ENCODE assay signal across 23 mouse cellular contexts in genomic region chr5:107219883-107220282, GRCm38 (mm10).
DNase-seq lines count a peak whose midpoint lies in the region; ATAC-seq and TF ChIP-seq lines count a peak whose summit lies in the region.
"Had no signal": no experiment of that assay in that cellular context is flagged by ENCODE, and none has a peak within 500 bp of the region (broad histone marks: within the 10 kb centered on the region; RNA-seq: fewer than 3 reads in every experiment).

No protein-coding gene starts in this region.

- H3K27ac ChIP-seq in gastrocnemius, adult 2 months, result peak overlapping the region; percentile 12; the same call in 1 of the 2 replicates
- peak overlapping the region; percentile 79 for H3K27ac ChIP-seq in brown adipose tissue, adult 24 weeks (replicated peaks; ENCODE audit: low read depth, low read length)
- peak overlapping the region; percentile 26; the same call in 1 of the 2 replicates for H3K27ac ChIP-seq in limb, embryonic 10.5 days
- H3K27ac ChIP-seq in hindbrain, postnatal 0 days, result no peak overlapping the region
- H3K27ac ChIP-seq: heart, adult 2 months; hindbrain, embryonic 10.5 days; kidney, postnatal 0 days; layer of hippocampus, adult 2 months; left cerebral cortex, adult 2 months; midbrain, embryonic 10.5 days; neural tube, embryonic 12.5 days had no signal

- peak; percentile 71 for ATAC-seq in CD4-positive, CD25-positive, alpha-beta regulatory T cell, adult 4 months
- ATAC-seq in hindbrain, postnatal 0 days, result no peak
- ATAC-seq: forebrain, embryonic 16.5 days; intestine, postnatal 0 days; Patski had no signal

- intact Hi-C loops in gastrocnemius, adult 2 months (cut with DNase I), result no loop called here
- intact Hi-C loops in left cerebral cortex, postnatal 4 days (cut with DNase I), result no loop called here

- peaks cover 64% of the 10 kb centered on the region for H3K4me1 ChIP-seq in brown adipose tissue, adult 24 weeks (ENCODE audit: control insufficient read depth, insufficient read depth, insufficient read length, low read length)
- peaks cover 75% of the 10 kb centered on the region for H3K4me1 ChIP-seq in limb, embryonic 10.5 days
- peaks cover 10% of the 10 kb centered on the region for H3K4me1 ChIP-seq in hindbrain, postnatal 0 days (ENCODE audit: insufficient read depth, low read length)

- no peak for TF ChIP-seq CTCF in gastrocnemius, adult 2 months (IDR thresholded peaks at IDR 0.05)
- TF ChIP-seq CTCF in hindbrain, postnatal 0 days (IDR thresholded peaks at IDR 0.05; ENCODE audit: low read depth), result no peak

- WGBS in limb, embryonic 10.5 days, result 78% methylated on average over 6 of the region's 6 CpGs
- WGBS in hindbrain, postnatal 0 days, result 80% methylated on average over 6 of the region's 6 CpGs

- no peaks in the 10 kb centered on the region for H3K27me3 ChIP-seq in limb, embryonic 10.5 days (ENCODE audit: low read depth, poor library complexity, severe bottlenecking)
- no peaks in the 10 kb centered on the region for H3K27me3 ChIP-seq in hindbrain, postnatal 0 days (ENCODE audit: insufficient read depth, low read length)
- H3K27me3 ChIP-seq: neural tube, embryonic 12.5 days; Patski had no signal

- no peaks in the 10 kb centered on the region for H3K36me3 ChIP-seq in limb, embryonic 10.5 days
- no peaks in the 10 kb centered on the region for H3K36me3 ChIP-seq in hindbrain, postnatal 0 days (ENCODE audit: insufficient read depth, low read length)
- H3K36me3 ChIP-seq: hindbrain, embryonic 10.5 days; midbrain, embryonic 10.5 days; neural tube, embryonic 12.5 days had no signal

- DNase-seq in gastrocnemius, adult 2 months, result no peak
- DNase-seq in gastrocnemius, postnatal 25 days, result no peak
- no peak for DNase-seq in limb, embryonic 10.5 days (ENCODE audit: low spot score)
- DNase-seq in left cerebral cortex, postnatal 4 days, result no peak
- DNase-seq in hindbrain, postnatal 0 days (ENCODE audit: low spot score), result no peak
- no peak for DNase-seq in urinary bladder, postnatal 10 days (ENCODE audit: low spot score)
- DNase-seq: cerebellum, postnatal 10 days; heart, adult 2 months; lung, postnatal 14 days; right cerebral cortex, postnatal 25 days; thymus, adult 18-20 months had no signal

- no peak overlapping the region for H3K9ac ChIP-seq in hindbrain, postnatal 0 days (replicated peaks; ENCODE audit: low read length)
- H3K9ac ChIP-seq: neural tube, embryonic 12.5 days had no signal

- no peak overlapping the region for H3K4me2 ChIP-seq in hindbrain, postnatal 0 days (ENCODE audit: low read depth, low read length)
- H3K4me2 ChIP-seq: neural tube, embryonic 12.5 days had no signal

- H3K9me3 ChIP-seq in limb, embryonic 10.5 days (replicated peaks), result no peaks in the 10 kb centered on the region
- H3K9me3 ChIP-seq in hindbrain, postnatal 0 days (ENCODE audit: low read length), result no peaks in the 10 kb centered on the region
- H3K9me3 ChIP-seq: hindbrain, embryonic 10.5 days; midbrain, embryonic 10.5 days; neural tube, embryonic 12.5 days had no signal

- H3K4me3 ChIP-seq in gastrocnemius, adult 2 months, result no peak overlapping the region
- H3K4me3 ChIP-seq in brown adipose tissue, adult 24 weeks (ENCODE audit: insufficient read depth, low read depth, low read length), result no peak overlapping the region
- no peak overlapping the region for H3K4me3 ChIP-seq in limb, embryonic 10.5 days
- no peak overlapping the region for H3K4me3 ChIP-seq in hindbrain, postnatal 0 days (ENCODE audit: low read length)
- H3K4me3 ChIP-seq: erythroblast, embryonic 14.5 days; heart, adult 2 months; hindbrain, embryonic 10.5 days; layer of hippocampus, adult 2 months; left cerebral cortex, adult 2 months; midbrain, embryonic 10.5 days; neural tube, embryonic 12.5 days had no signal
